Mouse (Mus musculus) limb, embryonic 12.5 days (tissue): ENCODE measurements at regions not wholly inside any gene's neighbourhood (a gene's known extent, or its start where the extent isn't known, plus 50 kb on each side); places are given as distances from the start of the nearest gene placed in this dataset.

Source experiments
- ATAC-seq: fragments of 200-750 bp; cut with Nextera tagmentation; 2 replicates; pipeline ENCODE4 v1.8.0; 2017; ENCODE audit warnings: low read depth, moderate TSS enrichment; ENCODE audit not compliant: insufficient number of reproducible peaks, insufficient read depth, low FRiP score, low TSS enrichment
- H3K27ac ChIP-seq: fragments of 300-500 bp; sonication (generic); 2 replicates; pipeline ENCODE4 v1.5.1; 2016; ENCODE audit warnings: mild to moderate bottlenecking, moderate library complexity
- H3K27me3 ChIP-seq: fragments of 300-500 bp; sonication (generic); 2 replicates; pipeline ENCODE4 v1.6.1; 2016; ENCODE audit warnings: mild to moderate bottlenecking, moderate library complexity
- H3K36me3 ChIP-seq: fragments of 300-500 bp; sonication (generic); 2 replicates; pipeline ENCODE4 v1.6.1; 2016; ENCODE audit warnings: mild to moderate bottlenecking, moderate library complexity
- H3K4me1 ChIP-seq: fragments of 300-500 bp; sonication (generic); replicated peaks from 2 replicates; pipeline ENCODE4 v1.6.1; 2016
- H3K4me2 ChIP-seq: fragments of 300-500 bp; sonication (generic); 2 replicates; pipeline ENCODE4 v1.6.1; 2016; ENCODE audit warnings: mild to moderate bottlenecking, moderate library complexity
- H3K4me3 ChIP-seq: fragments of 300-500 bp; sonication (generic); replicated peaks from 2 replicates; pipeline ENCODE4 v1.5.1; 2016; ENCODE audit warnings: mild to moderate bottlenecking
- H3K9ac ChIP-seq: fragments of 300-500 bp; sonication (generic); replicated peaks from 2 replicates; pipeline ENCODE4 v1.6.1; 2016; ENCODE audit warnings: mild to moderate bottlenecking, moderate library complexity
- H3K9me3 ChIP-seq: fragments of 300-500 bp; sonication (generic); 2 replicates; pipeline ENCODE4 v1.6.1; 2016; ENCODE audit warnings: mild to moderate bottlenecking, moderate library complexity
- WGBS: fragments of 180-500 bp; shearing (Covaris S2); methylation state at CpG from one replicate; pipeline ENCODE4 v1.1.7; 2016; 5-methylcytosine and 5-hydroxymethylcytosine counted together

DNA sequence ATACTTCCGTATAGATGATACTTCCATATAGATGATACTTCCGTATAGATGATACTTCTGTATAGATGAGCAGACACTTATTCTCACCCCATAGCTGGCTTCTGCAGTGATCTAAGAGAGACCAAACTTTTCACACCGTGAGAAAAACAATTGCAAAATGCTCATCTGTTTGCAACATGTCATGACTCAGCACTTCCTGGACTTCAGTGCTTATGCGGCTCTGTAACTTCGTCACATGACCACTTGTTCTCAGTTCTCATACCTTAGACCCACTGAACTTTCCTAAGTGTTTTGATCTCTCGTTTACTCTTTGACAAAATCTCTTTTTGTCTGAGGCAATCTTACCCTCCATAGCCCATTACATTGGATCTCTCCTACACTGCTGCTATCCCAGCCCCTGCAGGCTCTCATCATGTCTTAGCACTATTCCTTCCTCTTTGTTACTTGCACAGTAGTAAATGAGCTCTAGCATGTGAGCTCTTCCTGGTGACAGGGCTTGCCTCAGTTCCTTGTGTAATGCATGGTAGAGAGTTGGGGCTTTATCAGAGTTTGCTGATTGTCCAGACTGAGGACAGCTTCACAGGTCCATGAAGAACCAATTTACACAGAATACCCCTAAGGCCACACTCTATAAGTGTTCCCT, 245.7 kb upstream of the Thrb start:
- H3K4me3 ChIP-seq, result no peak overlapping the region
- no peaks in the 10 kb centered on the region for H3K36me3 ChIP-seq
- no peaks in the 10 kb centered on the region for H3K27me3 ChIP-seq
- 88% methylated on average over 6 of the region's 6 CpGs for WGBS
- no peak overlapping the region for H3K4me2 ChIP-seq
- H3K4me1 ChIP-seq, result peaks cover 12% of the 10 kb centered on the region
- no peak overlapping the region for H3K27ac ChIP-seq
- no peak for ATAC-seq
- H3K9ac ChIP-seq, result no peak overlapping the region
- no peaks in the 10 kb centered on the region for H3K9me3 ChIP-seq

DNA sequence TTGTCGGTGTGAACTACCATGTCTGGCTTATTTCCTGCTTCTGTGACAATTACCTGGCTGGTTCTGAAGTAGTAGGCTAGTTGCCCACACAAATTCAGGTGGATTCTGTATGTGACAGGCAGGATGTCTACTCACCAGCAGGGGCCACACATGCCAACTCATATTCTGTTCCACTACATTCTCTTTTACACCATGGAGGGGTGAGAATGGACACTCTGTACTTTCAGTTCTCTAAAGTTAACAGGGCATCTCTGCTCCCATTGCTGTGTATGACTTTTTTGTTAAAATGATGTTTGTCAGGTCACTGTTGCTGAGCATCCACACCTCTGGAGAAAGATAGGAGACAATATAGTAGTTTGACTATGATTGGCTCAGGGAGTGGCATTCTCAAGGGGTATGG, 232.3 kb upstream of the Thrb start:
- WGBS, result 66% methylated on average over 1 of the region's 1 CpGs

DNA sequence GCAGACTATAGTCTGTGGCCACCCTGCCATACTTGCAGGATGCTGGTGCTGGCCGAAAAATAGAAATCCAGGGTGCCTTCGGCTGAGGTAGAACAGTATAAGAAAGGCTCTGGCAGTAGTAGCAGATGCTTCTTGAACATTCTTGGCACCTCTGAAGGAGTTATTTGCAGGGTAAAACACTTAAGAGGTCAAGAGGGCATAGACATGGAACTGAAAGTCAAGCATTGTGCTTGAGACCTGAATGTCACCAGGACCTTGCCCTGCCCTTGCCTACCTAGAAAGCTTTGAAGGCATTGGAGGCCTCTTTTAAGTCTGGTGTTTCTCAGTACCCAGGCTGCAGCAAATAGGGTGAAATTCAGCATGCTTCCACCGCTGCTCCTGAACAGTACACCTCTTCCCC, 230.9 kb upstream of the Thrb start:
- Histone ChIP-seq H3K27ac (no peak overlapping the region), H3K27me3 (no peaks in the 10 kb centered on the region), H3K36me3 (no peaks in the 10 kb centered on the region), H3K9ac (no peak overlapping the region), H3K4me2 (no peak overlapping the region), H3K4me1 (peaks cover 4% of the 10 kb centered on the region; the same call in 1 of the 2 replicates), H3K9me3 (no peaks in the 10 kb centered on the region), H3K4me3 (no peak overlapping the region)
- WGBS, result 85% methylated on average over 3 of the region's 3 CpGs
- ATAC-seq, result no peak; the same call in 1 of the 2 replicates

More for the DNA sequence above, 232.3 kb upstream of the Thrb start:
- ATAC-seq, result no peak
- H3K4me1 ChIP-seq, result no peaks in the 10 kb centered on the region
- H3K27me3 ChIP-seq, result no peaks in the 10 kb centered on the region
- no peaks in the 10 kb centered on the region for H3K36me3 ChIP-seq
- no peak overlapping the region for H3K4me3 ChIP-seq
- H3K27ac ChIP-seq, result no peak overlapping the region
- H3K9me3 ChIP-seq, result no peaks in the 10 kb centered on the region
- H3K9ac ChIP-seq, result no peak overlapping the region
- no peak overlapping the region for H3K4me2 ChIP-seq

DNA sequence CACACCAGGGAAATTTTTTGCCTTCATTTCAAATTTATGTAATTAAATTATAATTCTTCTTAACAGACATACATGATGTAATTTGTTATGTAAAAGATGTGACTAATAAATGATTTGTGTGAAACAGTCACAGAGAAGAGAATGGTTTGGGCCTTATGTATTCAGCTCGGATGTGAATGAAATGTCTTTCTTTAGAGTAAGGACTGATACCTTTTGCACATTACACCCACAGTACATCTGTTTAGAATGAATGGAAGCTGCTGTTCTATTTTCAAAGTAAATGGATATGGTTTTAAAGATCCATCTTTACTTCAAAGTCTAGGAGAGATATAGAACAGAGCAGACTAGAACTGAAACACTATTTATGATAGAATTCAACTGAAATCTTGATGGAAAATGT, 226.7 kb upstream of the Thrb start:
- no peaks in the 10 kb centered on the region for H3K9me3 ChIP-seq
- no peak for ATAC-seq
- H3K9ac ChIP-seq, result no peak overlapping the region
- H3K27me3 ChIP-seq, result no peaks in the 10 kb centered on the region
- H3K4me3 ChIP-seq, result no peak overlapping the region
- H3K4me1 ChIP-seq, result peaks cover 7% of the 10 kb centered on the region; the same call in 1 of the 2 replicates
- no peaks in the 10 kb centered on the region for H3K36me3 ChIP-seq
- no peak overlapping the region for H3K4me2 ChIP-seq
- WGBS, result 82% methylated on average over 1 of the region's 1 CpGs
- H3K27ac ChIP-seq, result no peak overlapping the region

DNA sequence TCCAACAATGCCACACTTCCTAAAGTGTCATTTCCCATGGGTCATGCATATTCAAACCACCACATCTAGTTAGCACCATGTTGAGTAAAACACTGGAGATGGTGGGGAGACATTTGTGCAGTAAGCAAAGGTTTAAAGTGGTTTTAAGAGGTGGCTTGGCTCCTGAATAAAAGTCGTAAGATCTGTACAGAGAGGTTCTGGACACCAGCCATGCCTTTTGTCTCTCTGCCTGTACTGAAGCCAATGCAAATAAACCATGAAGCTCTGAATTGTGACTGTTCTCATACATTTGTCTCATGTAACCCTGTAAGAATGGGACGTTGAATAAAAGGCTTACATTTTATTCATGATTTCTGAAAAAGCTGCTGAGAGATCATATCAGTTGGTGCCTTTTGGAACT, 202.1 kb upstream of the Thrb start:
- H3K4me3 ChIP-seq, result no peak overlapping the region
- no peak overlapping the region for H3K4me2 ChIP-seq
- no peak overlapping the region for H3K27ac ChIP-seq
- 82% methylated on average over 2 of the region's 2 CpGs for WGBS
- H3K4me1 ChIP-seq, result no peaks in the 10 kb centered on the region
- no peaks in the 10 kb centered on the region for H3K9me3 ChIP-seq
- H3K9ac ChIP-seq, result no peak overlapping the region
- H3K27me3 ChIP-seq, result no peaks in the 10 kb centered on the region
- no peak for ATAC-seq
- H3K36me3 ChIP-seq, result no peaks in the 10 kb centered on the region

DNA sequence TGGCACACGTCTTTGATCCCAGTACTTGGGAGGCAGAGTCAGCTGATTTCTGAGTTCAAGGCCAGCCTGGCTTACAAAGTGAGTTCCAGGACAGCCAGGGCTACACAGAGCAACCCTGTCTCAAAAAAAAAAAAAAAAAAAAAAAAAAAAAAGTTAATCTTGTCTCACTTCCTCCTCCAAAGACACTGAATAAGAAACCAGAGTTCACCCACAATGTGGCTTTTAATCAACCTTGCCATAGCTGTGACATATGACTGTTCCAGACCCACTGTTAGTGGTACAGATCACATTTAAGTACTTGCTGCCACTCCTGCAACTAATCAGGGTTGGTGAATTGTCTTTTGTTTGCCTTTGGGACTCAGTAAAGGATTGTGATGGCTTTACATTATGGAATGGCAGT, 181.1 kb upstream of the Thrb start:
- no peaks in the 10 kb centered on the region for H3K9me3 ChIP-seq
- no peaks in the 10 kb centered on the region for H3K27me3 ChIP-seq
- H3K27ac ChIP-seq, result no peak overlapping the region
- ATAC-seq, result no peak
- no peak overlapping the region for H3K9ac ChIP-seq
- no peaks in the 10 kb centered on the region for H3K36me3 ChIP-seq
- no peak overlapping the region for H3K4me2 ChIP-seq
- H3K4me1 ChIP-seq, result no peaks in the 10 kb centered on the region
- no peak overlapping the region for H3K4me3 ChIP-seq
- WGBS, result 83% methylated on average over 1 of the region's 1 CpGs

DNA sequence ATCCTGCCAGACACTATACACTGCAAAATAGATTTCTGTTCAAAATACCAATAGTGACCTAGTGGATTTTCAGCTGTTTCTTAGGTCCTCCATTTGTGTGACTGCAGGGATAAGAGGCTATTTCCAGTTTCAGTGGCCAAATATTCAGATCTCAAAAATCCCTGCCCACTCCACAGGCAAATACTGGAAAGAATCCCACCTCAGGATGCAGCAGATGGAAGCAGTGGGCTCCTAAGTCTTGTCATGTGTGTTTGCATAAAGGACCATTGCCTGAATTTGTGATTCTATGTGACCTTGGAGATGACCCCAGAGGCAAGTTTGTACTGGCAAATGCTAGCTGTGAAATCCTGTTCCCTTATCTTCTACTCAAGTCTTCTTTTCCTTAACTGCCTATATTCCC, 175.2 kb upstream of the Thrb start:
- Histone ChIP-seq H3K4me1 (no peaks in the 10 kb centered on the region), H3K9ac (no peak overlapping the region), H3K27ac (no peak overlapping the region), H3K9me3 (no peaks in the 10 kb centered on the region), H3K36me3 (no peaks in the 10 kb centered on the region), H3K4me3 (no peak overlapping the region), H3K4me2 (no peak overlapping the region), H3K27me3 (no peaks in the 10 kb centered on the region)
- ATAC-seq, result no peak

DNA sequence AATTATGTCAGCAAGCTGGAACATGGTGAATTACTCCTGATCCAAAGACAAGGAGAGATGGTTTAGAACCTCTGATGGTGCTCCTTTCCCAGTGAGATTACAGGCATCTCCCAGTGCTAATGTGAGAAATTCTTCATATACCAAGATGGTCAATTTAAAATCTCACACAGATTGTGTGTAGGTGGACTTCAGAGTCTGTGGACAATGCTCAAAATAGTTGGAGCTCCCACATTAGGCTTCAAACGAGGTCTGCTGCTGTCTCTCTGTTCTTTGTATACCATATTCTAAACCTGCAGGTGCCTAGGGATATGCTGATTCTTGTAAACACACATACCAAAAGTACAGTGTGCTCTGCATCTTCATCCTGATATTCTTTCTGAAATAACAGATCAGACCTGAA, 146.3 kb upstream of the Thrb start:
- no peak overlapping the region for H3K9ac ChIP-seq
- no peak for ATAC-seq

DNA sequence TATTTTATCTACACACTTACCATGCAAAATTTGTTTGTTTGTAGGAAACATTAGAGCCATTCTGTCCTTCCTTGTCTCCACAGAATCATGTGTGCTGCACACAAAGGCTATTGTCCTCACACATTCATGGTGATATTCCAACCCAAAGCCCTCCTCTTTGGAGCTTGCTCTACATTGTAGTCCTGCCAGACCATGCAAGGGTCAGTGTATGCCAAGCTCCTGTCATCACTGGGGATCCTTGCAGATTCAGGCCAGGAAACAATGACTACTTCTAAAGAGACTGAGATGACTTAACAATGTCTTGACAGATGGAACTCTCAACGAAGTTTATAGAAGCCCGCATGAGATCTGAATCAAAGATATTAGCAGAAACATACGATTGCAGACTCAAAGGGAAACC, 137.4 kb upstream of the Thrb start:
- no peak for ATAC-seq
- no peaks in the 10 kb centered on the region for H3K9me3 ChIP-seq

More for the DNA sequence above, 146.3 kb upstream of the Thrb start:
- H3K9me3 ChIP-seq, result no peaks in the 10 kb centered on the region
- H3K27ac ChIP-seq, result no peak overlapping the region
- H3K4me3 ChIP-seq, result no peak overlapping the region
- H3K4me1 ChIP-seq, result no peaks in the 10 kb centered on the region
- no peaks in the 10 kb centered on the region for H3K27me3 ChIP-seq
- no peaks in the 10 kb centered on the region for H3K36me3 ChIP-seq
- 49% methylated on average over 1 of the region's 1 CpGs for WGBS
- no peak overlapping the region for H3K4me2 ChIP-seq

DNA sequence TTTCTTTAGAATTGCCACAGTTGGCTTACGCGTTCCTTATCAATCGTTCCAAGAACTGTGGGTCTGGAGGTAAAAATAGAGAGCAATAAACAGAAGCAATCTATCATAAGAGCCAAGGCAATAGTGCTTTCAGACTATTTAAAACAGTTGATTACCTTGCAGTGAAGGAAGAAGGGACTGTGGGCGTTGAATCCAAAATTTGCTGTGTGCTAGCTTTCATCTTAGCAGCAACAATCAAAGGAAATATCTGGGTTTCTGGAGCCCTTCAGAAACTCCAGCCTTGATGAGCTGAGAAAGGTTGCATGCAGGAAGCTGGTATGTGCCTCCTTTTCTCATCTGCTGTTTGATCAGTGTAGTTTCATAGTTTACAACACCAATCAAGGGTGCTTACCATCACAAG, 136.1 kb upstream of the Thrb start:
- Histone ChIP-seq H3K9me3 (no peaks in the 10 kb centered on the region), H3K9ac (no peak overlapping the region), H3K36me3 (no peaks in the 10 kb centered on the region), H3K27ac (no peak overlapping the region), H3K4me1 (no peaks in the 10 kb centered on the region), H3K4me3 (no peak overlapping the region), H3K4me2 (no peak overlapping the region), H3K27me3 (no peaks in the 10 kb centered on the region)
- WGBS, result 80% methylated on average over 4 of the region's 4 CpGs
- no peak for ATAC-seq

More for the DNA sequence above, 137.4 kb upstream of the Thrb start:
- no peak overlapping the region for H3K27ac ChIP-seq
- no peaks in the 10 kb centered on the region for H3K27me3 ChIP-seq
- H3K4me1 ChIP-seq, result no peaks in the 10 kb centered on the region
- H3K36me3 ChIP-seq, result no peaks in the 10 kb centered on the region
- WGBS, result 76% methylated on average over 3 of the region's 3 CpGs
- H3K4me2 ChIP-seq, result no peak overlapping the region
- no peak overlapping the region for H3K4me3 ChIP-seq
- H3K9ac ChIP-seq, result no peak overlapping the region

DNA sequence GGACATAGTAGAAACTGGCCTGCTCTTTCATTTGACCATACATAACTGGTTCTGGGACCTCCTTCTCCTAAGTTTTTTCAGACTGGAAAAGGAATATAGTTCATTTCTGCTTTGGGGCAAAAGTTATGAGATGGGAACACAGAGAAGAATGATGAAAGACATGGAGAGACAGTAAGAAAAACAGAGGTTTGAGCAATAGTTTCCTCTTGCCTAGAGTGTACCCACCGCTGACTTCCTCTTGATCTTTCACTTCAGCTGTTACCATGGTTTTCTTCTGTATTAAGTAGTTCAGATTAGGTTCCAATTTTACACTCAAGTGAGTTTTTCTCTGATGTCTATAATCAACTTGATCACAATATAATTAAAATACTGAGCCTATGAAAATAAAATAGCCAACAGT, 120.7 kb upstream of the Thrb start:
- ATAC-seq, result no peak
- Histone ChIP-seq H3K27me3 (no peaks in the 10 kb centered on the region), H3K4me2 (no peak overlapping the region), H3K27ac (no peak overlapping the region), H3K9me3 (no peaks in the 10 kb centered on the region), H3K9ac (no peak overlapping the region), H3K4me1 (no peaks in the 10 kb centered on the region), H3K36me3 (no peaks in the 10 kb centered on the region), H3K4me3 (no peak overlapping the region)
- WGBS, result 87% methylated on average over 1 of the region's 1 CpGs

DNA sequence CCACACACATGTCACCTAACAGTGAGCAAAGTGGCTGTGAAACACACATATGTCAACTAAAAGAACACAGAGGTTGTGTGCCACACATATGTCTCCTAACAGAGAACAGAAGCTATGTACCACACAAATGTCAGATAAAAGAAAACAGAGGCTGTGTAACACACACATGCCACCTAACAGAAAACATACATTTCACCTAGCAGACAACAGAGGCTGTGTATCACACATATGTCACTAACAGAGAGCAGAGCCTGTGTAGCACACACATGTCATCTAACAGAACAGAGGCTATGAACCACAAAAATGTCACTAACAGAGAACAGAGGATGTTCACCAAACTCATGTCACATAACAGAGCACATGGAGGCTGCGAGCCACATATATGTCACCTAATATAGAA, 103.6 kb upstream of the Thrb start:
- no peaks in the 10 kb centered on the region for H3K27me3 ChIP-seq
- no peaks in the 10 kb centered on the region for H3K9me3 ChIP-seq
- no peak for ATAC-seq
- no peaks in the 10 kb centered on the region for H3K36me3 ChIP-seq
- 85% methylated on average over 1 of the region's 1 CpGs for WGBS
- H3K27ac ChIP-seq, result no peak overlapping the region
- H3K4me1 ChIP-seq, result no peaks in the 10 kb centered on the region
- no peak overlapping the region for H3K9ac ChIP-seq
- no peak overlapping the region for H3K4me3 ChIP-seq
- H3K4me2 ChIP-seq, result no peak overlapping the region
